Mouse (Mus musculus) mesoderm, embryonic 11.5 days (tissue): ENCODE measurements around the gene Ttc3.
"Not testable (repeated sequence)": the region's sequence is repeated elsewhere in the genome, so short reads cannot be mapped to it uniquely, and the experiment has no call there.

ENCODE experiments used
- DNase-seq: peaks from one replicate; pipeline ENCODE4 v3.0.0-alpha.2; 2012; ENCODE audit warnings: low read depth, low spot score

The Ttc3 gene

GRCm38 (mm10) chr16:94428948-94429347 is 58.5 kb downstream of the Ttc3 start:
- DNase-seq: no peak

- DNase-seq: no peak
These were observed 65.2 kb downstream of the Ttc3 start for GRCm38 (mm10) chr16:94435495-94436234.

GRCm38 (mm10) chr16:94436801-94437200 is 66.4 kb downstream of the Ttc3 start:
- DNase-seq: no peak

GRCm38 (mm10) chr16:94441361-94441760 is 70.9 kb downstream of the Ttc3 start:
- no peak for DNase-seq

DNA sequence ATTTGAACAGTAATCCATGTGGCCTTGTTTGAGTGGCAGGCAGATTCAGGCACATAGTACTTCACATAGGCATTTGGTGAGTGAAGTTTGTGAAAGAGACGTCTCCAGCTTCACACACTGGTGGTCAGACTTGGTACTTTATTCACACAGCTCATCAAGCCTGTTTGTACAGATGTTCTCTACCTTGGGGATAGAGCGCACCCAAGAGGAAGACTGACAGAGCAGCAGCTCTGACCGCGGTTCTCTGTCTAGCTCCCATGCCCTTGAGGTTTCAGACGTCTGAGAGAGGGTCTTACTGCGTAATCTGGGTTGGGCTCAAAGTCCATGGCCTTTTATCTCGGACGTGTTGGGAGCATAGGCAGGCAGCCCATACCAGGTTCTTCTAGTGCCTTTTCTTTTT is 78.7 kb downstream of the Ttc3 start:
- no peak for DNase-seq

DNA sequence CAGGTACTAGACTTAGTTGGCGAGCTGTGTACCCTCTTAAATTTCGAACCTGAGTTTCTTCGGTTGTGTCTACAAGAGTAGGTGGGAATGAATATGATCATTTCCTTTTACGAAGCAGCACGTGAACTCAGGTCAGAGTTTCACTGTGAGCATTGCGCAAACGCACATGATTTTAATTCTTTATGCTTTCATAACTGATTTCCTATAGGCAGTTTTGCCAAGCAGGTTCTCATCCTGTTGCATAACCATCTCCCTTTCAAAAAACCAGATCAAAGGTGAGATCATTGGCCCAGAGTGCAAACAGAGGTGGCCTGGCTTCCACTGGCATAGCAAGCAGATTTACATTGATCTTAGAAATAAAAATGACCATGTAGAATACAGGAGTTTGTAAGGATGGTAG is 79.2 kb downstream of the Ttc3 start:
- no peak for DNase-seq

DNA sequence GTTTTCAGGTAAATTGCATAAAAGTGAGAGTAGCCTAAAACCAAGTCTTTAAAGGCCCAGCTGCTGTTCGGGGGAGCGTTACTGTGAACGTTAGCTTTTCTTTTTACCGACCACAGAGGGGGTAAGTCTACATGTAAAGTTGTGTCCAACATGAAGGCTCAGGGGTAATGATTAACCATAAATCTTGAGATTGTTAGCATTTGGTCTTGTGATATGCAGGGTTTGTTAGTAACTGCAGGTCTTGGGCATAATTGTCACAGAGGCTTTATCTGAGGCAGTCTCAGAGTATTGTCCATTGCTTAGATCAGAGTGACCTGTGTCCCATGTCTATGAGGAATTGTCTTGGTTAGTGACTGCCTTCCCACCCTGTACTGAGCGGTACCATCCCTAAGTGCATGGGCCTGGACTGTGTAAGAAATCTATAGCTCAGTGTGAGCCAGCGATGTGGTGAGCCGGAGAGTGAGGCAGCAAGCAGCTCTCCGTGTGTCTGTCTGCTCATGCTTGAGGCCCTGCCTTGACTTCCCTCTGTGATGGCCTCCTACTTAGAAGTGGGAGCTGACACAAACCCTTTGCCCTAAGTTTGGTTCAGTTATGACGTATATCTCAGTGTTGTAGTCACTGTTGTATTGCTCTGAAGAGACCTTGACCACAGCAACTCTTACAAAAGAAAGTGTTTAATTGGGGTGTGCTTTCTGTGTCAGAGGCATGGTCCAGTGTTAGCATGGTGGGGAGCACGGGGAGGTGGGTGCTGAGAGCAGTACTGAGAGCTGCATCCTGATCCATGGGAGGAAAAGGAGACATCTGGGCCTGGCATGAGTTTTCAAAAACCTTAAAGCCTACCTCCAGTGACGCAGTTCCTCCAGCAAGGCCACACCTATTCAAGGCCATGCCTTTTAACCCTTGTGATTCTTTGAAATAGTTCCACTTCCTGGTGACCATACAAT is 81.4 kb downstream of the Ttc3 start:
- no peak for DNase-seq

GRCm38 (mm10) chr16:94452768-94453167 is 82.3 kb downstream of the Ttc3 start:
- no peak for DNase-seq

DNA sequence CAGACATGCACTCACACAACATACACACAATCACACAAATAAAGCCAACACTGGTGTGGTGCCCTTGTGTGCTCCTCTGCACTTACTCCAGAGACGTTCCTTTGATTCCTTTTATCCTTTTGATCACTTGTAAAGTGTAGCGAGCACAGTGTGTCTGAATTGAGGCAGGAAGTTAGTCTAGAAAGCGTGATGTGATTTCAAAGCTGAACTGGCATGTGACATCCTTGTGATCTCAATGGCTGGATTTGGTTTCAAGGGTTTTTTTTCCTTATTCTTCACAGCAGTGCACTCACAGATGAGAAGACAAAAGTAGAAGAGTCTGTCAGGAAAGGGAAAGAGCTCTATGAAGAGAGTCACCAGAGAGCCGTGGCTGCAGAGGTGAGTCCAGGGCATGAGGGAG is 83.7 kb downstream of the Ttc3 start:
- DNase-seq: no peak

GRCm38 (mm10) chr16:94464067-94464466 is 93.6 kb downstream of the Ttc3 start:
- DNase-seq: no peak

DNA sequence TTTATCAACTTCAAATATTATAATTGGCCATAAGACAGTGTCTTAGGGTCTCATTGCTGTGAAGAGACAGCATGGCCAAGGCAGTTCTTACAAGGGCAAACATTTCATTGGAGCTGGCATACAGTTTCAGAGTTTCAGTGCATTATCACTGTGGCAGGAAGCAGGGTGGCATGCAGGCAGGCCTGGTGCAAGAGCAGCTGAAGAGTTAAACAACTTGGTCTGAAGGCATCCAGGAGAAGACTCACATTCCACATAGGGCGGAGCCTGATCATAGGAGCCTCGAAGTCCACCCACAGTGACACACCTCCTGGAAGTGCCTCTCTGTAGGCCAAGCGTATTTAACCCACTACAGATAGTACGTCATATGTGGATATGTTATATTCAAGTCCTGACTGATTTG is 95.5 kb downstream of the Ttc3 start:
- no peak for DNase-seq

- DNase-seq: not testable (repeated sequence)
These were observed 95.9 kb downstream of the Ttc3 start for GRCm38 (mm10) chr16:94466317-94466716.

DNA sequence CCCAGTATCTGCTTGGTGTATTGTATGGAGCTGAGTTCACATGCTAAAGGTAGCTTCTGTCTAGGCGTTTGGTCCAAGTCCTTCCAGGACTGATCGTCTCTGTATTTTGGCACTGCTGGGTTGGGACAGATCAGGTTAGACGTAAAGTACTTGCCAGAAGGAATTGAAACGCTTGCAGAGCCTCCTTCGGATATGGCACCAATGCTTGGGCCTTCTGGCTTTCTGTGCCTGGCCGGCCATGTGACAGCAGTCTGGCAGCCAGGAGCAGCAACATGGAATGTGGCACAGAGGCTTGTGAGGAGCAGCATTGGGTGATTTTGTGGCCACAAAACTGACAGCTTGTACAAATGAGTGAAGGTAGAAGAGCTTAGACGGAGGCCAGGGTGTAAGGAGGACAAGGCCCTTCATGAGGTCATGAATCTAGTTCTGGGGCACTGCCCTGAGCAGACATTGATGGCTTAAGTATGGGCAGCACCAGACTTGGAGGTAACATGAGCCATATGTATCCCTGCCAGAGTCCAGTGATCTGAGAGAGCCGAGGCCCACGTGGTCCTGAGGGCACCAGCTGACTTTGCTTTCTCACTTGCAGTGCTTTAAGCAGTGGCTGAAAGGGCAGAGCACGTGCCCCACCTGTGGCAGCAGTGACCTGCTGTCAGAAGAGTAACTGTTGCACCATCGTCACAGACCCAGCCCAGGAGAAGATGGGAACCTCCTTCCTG is 97.1 kb downstream of the Ttc3 start:
- DNase-seq: no peak

GRCm38 (mm10) chr16:94468391-94468790 is 98.0 kb downstream of the Ttc3 start:
- DNase-seq: no peak

- peak; percentile 11 for DNase-seq
These were observed 102.1 kb downstream of the Ttc3 start for GRCm38 (mm10) chr16:94472515-94472951.

DNA sequence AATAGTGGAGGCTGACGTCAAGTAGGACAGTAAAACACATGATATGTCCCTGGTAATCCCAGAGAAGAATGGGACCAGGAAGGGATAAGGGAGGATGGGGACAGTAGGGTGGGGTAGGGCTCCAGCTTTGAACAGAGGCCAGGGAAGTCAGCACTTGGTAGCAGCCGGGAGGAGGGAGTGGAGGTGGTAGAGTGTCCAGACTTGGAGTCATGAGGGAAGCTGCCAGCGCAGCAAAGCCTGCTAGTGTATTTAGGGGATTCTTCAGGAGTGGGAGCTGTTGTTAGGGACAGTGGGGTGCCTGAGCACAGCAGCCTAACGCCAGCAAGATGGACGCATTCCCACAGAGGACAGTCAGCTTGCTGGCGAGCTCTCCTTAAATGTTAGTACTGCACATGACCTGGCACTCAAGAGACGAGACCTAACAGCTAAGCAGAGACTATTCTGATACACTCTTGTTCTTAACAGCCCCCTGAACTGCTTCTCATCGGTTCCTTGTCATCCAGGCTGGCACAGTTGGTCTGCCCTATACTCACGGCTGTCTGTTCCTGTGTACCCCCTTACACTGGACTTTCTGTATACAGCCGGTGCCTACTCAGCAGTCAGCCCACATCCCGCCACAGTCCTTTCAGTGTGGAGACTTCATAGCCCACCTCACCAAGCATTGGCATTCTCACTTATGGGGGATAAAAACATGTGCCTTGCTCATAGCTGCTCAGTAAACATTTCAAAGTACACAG is 102.8 kb downstream of the Ttc3 start:
- no peak for DNase-seq

DNA sequence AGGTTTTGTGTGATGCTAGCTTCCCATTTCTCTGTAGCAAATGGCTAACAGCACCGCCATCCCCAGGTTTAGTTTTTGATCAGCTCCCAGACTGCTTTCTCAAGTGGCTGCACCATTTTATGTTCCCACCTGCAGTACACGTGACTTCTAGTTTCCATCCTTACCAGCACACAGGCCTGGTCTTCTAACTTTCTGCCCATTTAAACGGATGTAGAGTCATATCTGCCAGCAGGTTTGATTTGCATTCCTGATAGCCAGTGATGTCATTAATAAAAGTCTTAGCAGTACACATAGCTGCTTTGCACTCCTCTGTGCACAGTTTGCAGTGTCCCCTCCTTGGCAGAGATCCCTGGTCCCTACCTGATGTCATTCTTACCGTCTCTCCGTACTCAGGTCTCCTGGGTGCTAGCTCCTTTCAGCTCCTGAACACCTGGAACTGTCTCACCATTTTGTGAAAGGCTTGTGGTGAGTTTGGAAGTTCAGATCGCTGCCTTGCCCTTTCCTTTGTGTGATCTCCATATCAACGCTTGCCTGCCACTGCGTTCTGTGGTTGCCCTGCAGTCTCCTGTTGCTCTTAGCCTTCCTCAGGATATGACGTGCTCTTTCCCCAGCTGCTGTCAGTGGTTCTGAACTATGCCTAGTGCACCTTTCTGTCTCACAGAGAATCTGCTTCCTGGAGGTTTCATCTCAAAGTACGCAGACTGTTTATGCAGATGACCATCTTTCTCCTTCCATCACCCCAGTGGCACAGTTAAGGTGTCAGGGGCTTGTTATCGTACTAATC is 114.5 kb downstream of the Ttc3 start:
- DNase-seq: no peak

GRCm38 (mm10) chr16:94487341-94487740 is 116.9 kb downstream of the Ttc3 start:
- no peak for DNase-seq

GRCm38 (mm10) chr16:94489326-94489725 is 118.9 kb downstream of the Ttc3 start:
- DNase-seq: no peak

DNA sequence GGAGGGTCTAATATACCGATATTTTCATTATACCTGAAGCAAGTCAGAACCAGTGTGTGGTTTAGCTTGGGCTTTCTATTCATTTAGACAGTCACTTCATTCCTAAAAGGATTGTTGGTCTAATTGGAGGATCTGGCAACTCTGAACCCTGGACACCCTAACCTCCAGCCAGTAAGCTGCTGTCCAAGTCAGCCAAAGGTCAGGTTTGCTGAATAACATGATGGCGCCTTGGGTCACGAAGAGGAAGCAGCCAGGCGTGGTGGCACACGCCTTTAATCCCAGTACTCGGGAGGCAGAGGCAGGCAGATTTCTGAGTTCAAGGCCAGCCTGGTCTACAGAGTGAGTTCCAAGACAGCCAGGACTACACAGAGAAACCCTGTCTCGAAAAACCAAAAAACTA is 126.8 kb downstream of the Ttc3 start:
- DNase-seq: not testable (repeated sequence)

GRCm38 (mm10) chr16:94497911-94498310 is 127.5 kb downstream of the Ttc3 start:
- DNase-seq: no peak
